Mouse (Mus musculus) left cerebral cortex, adult 2 months (tissue): ENCODE data around the gene Wipf1. TPM values are rescaled to one million over a fixed set of nuclear protein-coding genes. Genes with fewer than 3 reads are reported as not detected.

Experiments
- DNase-seq, 2 experiments: peaks; one replicate each; pipeline ENCODE4 v3.0.0; 2021 to 2022; ENCODE audit warnings: low spot score in 2 of 2, mixed read lengths in 1 of 2; ENCODE audit errors: extremely low spot score in 1 of 2
- H3K27ac ChIP-seq: fragments of 200-600 bp; 2 replicates; pipeline ENCODE4 v1.8.1; 2022
- H3K4me3 ChIP-seq: fragments of 200-600 bp; 2 replicates; pipeline ENCODE4 v1.8.1; 2022
- CTCF ChIP-seq: fragments of 200-600 bp; IDR thresholded peaks from 2 replicates; pipeline ENCODE4 v1.8.1; 2022; ENCODE audit warnings: antibody characterized with exemption, mild to moderate bottlenecking, moderate library complexity
- intact Hi-C: fragments of 180-260 bp; cut with DNase I; formaldehyde crosslinking; loops from one replicate; pipeline ENCODE4 v1.15.1; 2025
- total RNA-seq, 2 experiments: library from RNA; stranded (reverse); gene quantifications; 2 replicates each; pipeline ENCODE4 v1.2.3; 2021

The Wipf1 gene
- total RNA-seq, 2 experiments from 2014 or later = 7.4 to 7.9 TPM

DNA sequence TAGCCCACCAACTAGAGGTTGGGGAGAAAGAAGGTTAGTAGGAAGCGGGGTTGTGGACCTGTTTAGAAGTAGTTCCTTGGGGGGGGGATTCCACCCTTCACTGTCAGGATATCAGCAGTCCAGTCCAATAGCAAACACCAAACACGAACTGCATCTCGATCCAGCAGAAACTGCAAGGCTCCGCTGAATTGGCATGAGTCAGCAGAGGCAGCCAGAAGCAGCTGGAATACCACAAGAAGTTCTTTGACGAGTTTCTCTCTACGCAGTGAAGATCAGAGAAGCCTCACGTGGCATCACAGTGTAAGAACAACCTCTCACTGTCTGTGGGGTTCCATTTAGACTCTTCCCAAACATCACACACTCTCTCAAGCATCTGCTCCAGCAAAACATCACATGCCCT is 124.6 kb downstream of the Wipf1 start:
- DNase-seq = no peak
- intact Hi-C loops = loop anchor here (5.0 kb wide), 2 partner anchors 93 to 118 kb away; partner anchors contain the start of genes Cir1 and Scrn3
- no peak for TF ChIP-seq CTCF
- Histone ChIP-seq H3K4me3 (no peak overlapping the region), H3K27ac (no peak overlapping the region)

DNA sequence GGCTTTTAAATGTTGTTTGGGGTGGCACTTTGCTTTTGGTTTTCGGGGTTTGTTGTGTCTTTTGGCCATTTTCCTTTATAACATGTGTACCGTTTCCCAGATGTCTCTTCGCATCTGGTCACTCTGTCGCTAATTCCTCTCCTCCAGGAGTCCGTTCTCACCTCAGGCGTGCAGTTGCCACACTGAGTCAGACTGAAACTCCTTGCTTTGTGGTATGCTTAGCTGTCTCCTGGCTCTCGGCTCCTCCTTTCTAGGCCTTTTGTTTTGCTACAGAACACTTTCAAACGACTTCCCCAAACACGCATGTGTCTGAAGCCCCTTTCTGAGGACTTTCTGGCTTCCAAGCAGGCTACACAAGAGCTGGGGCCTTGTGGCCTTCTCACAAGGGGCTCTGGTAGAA is 125.1 kb downstream of the Wipf1 start:
- DNase-seq = no peak
- Histone ChIP-seq H3K27ac (no peak overlapping the region), H3K4me3 (no peak overlapping the region)
- intact Hi-C loops = loop anchor here (5.0 kb wide), 2 partner anchors 92 to 117 kb away; partner anchors contain the start of genes Cir1 and Scrn3
- no peak for TF ChIP-seq CTCF

GRCm38 (mm10) chr2:73403385-73404013 is 126.0 kb downstream of the Wipf1 start:
- H3K4me3 ChIP-seq = no peak overlapping the region
- intact Hi-C loops = loop anchor here (2.0 to 5.0 kb wide), 3 partner anchors 91 to 235 kb away; partner anchors contain the start of genes Cir1 and Scrn3
- no peak for DNase-seq
- H3K27ac ChIP-seq = no peak overlapping the region
- peak; percentile 54 for TF ChIP-seq CTCF

DNA sequence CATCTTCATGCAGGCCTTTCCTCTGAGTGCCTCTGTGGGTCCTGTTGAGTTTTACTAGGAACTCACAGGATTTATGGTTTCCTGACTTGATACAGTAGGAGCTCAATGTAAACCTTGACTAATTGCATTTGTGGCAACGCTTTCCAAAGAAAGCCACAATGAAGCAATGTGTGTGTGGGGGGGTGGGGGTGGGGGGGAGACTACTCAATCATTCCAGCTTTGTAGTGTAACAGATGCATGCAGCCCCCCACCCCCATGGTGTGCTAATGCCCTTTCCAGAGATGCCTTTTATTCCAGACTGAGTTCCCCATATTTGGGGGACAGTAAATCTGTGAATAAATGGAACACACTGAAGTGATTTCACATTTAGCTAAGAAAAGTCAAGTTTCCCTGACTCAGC is 127.8 kb downstream of the Wipf1 start:
- H3K4me3 ChIP-seq = no peak overlapping the region
- no peak overlapping the region for H3K27ac ChIP-seq
- TF ChIP-seq CTCF = no peak
- DNase-seq = no peak
- intact Hi-C loops = loop anchor here (2.0 to 5.0 kb wide), 3 partner anchors 89 to 233 kb away; partner anchors contain the start of genes Cir1 and Scrn3

GRCm38 (mm10) chr2:73397476-73397875 is 132.1 kb downstream of the Wipf1 start:
- intact Hi-C loops = no loop called here
- no peak overlapping the region for H3K27ac ChIP-seq
- DNase-seq = no peak
- no peak for TF ChIP-seq CTCF
- no peak overlapping the region for H3K4me3 ChIP-seq

DNA sequence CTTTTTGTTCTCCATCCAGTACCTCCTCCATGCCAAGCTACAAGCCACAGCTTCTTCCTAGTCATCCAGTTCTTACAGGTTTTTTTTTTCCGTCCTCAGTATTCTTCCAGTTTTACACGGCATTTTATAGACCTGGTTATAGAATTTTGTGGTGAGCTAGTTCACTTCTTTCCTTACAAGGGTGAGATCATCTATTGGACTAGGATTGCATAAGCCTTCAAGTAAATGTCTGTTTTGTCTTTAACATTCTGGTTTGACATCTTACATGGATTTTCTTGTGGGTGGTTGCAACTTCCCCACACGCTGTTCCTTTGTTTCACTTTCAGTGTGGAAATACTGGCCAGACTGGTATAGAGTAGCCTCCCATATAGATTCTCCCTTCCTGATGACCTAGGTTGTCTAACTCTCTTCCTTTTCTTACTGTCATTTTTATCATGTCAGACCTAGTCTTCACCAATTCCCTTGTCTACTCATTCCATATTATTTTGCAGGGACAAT is 132.7 kb downstream of the Wipf1 start:
- no peak for DNase-seq
- no peak for TF ChIP-seq CTCF
- intact Hi-C loops = no loop called here

GRCm38 (mm10) chr2:73395516-73395915 is 134.0 kb downstream of the Wipf1 start:
- DNase-seq = no peak
- intact Hi-C loops = no loop called here
- no peak overlapping the region for H3K4me3 ChIP-seq
- TF ChIP-seq CTCF = no peak
- no peak overlapping the region for H3K27ac ChIP-seq

More for the DNA sequence above, 132.7 kb downstream of the Wipf1 start:
- H3K27ac ChIP-seq = no peak overlapping the region
- H3K4me3 ChIP-seq = no peak overlapping the region

DNA sequence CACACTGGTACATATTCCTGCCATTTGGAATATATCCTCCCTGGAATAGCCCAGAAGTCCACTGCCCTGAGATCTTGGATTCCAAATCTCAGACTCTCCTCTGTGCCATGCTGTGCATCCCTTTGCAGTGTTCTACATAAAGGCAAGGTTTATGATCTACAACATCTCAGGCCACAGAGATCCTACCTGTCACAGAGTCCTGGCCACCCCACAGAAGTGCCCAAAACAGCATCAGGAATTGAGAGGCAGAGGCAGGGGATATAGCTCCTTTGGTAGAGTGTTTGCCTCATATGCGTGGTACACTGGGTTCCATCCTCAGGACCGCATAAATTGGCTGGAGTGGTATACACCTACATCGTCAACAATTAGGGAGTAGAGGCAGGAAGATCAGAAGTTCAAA is 135.1 kb downstream of the Wipf1 start:
- intact Hi-C loops = no loop called here
- no peak overlapping the region for H3K4me3 ChIP-seq
- TF ChIP-seq CTCF = no peak
- no peak for DNase-seq
- no peak overlapping the region for H3K27ac ChIP-seq

DNA sequence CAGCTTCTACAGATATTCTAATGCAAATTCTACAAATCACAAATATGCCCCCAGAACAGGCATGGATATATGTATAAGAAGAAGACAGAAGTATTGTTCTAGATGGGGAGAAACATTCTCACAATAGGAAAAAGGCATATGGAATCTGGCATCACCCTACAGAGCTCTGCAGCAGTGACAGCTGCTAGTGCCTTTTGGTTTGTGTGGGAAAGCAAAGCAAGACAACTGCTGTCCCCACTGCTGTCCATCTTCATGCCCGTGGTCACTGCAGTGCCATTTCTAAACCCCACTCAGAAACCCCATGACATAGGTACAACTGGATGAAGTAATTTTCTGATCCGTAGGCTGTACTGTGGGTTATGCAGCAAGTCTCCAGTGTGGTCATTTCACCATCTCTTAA is 136.8 kb downstream of the Wipf1 start:
- intact Hi-C loops = no loop called here
- Histone ChIP-seq H3K4me3 (no peak overlapping the region), H3K27ac (no peak overlapping the region)
- no peak for DNase-seq
- no peak for TF ChIP-seq CTCF

DNA sequence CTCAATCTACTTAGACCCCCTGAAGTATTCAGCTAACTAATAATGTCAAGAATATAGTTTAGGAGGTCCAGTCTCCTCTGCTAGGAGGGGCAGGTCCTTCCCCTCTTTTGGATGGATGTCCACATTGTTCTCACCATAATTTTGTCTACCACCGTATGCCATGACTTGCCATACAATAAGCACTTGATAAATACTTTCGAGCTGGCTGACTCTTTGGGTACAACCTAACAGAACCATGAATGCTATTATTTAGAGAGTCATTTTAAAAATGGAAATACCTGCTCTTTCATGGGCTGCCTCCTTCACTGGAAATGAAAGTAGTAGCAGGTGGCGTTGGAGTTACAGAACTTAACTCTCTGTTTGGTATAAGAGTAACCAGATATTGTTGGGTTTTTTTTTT is 139.6 kb downstream of the Wipf1 start:
- no peak for DNase-seq
- intact Hi-C loops = no loop called here
- TF ChIP-seq CTCF = no peak
- no peak overlapping the region for H3K4me3 ChIP-seq
- H3K27ac ChIP-seq = no peak overlapping the region

DNA sequence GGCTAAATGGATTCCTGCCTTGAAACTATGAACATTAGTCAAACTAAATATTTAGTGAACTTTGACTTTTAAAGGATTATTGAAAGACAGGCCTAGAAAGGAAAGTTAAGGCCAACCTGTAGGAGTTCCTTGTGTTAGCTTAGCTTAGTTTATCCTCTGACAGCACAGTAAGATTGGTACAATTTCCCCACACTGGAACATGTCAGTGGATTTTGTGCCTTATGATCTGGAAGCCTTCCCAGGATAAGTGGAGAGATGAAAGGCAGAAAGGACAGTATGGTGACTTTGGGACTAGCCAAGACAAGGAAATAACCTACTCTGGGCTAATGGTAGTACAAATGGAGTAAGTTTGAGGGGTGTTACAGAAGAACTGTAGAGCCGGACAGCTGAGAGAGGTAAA is 141.7 kb downstream of the Wipf1 start:
- Histone ChIP-seq H3K27ac (no peak overlapping the region), H3K4me3 (no peak overlapping the region)
- no peak for DNase-seq
- intact Hi-C loops = loop anchor here (2.0 kb wide), 1 partner anchor 75 kb away; the partner anchor contains the start of genes Cir1 and Scrn3
- TF ChIP-seq CTCF = no peak

DNA sequence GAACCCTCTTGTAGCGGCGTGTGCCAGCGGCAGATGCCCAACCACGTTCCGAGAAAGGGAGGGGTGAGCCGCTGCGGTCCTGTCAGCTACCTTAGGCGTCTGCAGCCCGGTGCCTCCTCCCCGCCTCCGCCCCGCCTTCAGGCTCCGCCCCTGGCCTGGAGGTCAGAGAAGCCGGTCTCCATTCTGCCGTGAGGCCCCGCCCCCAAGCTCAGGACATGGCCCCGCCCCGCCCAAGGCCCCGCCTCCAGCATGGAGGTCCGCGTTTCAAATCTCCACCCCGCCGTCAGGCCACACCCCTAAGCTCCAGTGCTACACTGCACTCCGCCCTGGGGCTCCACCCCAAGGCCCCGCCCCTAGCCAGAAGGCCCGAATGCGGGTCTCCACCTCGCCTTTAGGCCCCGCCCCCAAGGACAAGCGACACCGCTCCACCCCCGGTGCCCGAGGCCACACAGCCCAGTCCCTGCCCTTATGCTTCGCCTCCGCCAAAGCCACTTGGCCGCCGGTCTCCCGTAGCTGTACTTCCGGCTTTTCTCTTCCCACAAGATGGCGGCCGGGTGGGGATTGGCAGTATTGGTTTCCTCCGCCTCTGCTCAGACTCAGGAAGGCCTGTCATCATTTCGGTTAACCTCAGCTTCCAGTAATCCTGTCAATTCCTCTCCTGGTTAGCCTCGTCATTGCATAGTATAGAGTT is 143.0 kb downstream of the Wipf1 start, which contains the start of gene Gpr155:
Gene Gpr155, minus strand, starts transcription at position 217 of the 691 bp plus-strand sequence.
- Histone ChIP-seq H3K27ac (peak within 1 kb of the TSS; percentile 92), H3K4me3 (peak within 1 kb of the TSS; percentile 68)
- intact Hi-C loops = loop anchor here (2.0 kb wide), 1 partner anchor 74 kb away; the partner anchor contains the start of genes Cir1 and Scrn3
- no peak; the same call in 1 of the 2 replicates for TF ChIP-seq CTCF
- peak; percentile 97 to 99 for DNase-seq
